Mouse (Mus musculus): ENCODE measurements around the gene Mdm2. TPM values are rescaled to one million over a fixed set of nuclear protein-coding genes. Genes with fewer than 3 reads are reported as not detected.

Gene Mdm2
- polyA plus RNA-seq, 1 experiment from 2014 or later, result 63.5 TPM

GRCm38 (mm10) chr10:117641400-117642200 is 69.0 kb downstream of the Mdm2 start:
- H3K9me3 ChIP-seq, result no peaks in the 10 kb centered on the region
- 38% methylated on average over 20 of the region's 20 CpGs for WGBS

GRCm38 (mm10) chr10:117640595-117641078 is 69.9 kb downstream of the Mdm2 start:
- no peaks in the 10 kb centered on the region for H3K27me3 ChIP-seq
- H3K9ac ChIP-seq (replicated peaks), result no peak overlapping the region
- no peak overlapping the region for H3K4me3 ChIP-seq
- no peaks in the 10 kb centered on the region for H3K9me3 ChIP-seq
- H3K4me1 ChIP-seq, result no peaks in the 10 kb centered on the region
- no peak for ATAC-seq (replicated peaks)
- H3K4me2 ChIP-seq (replicated peaks), result no peak overlapping the region
- H3K27ac ChIP-seq (replicated peaks), result no peak overlapping the region
- 84% methylated on average over 7 of the region's 7 CpGs for WGBS
- no peaks in the 10 kb centered on the region for H3K36me3 ChIP-seq

More at GRCm38 (mm10) chr10:117641400-117642200, 69.0 kb downstream of the Mdm2 start:
- H3K27me3 ChIP-seq, result no peaks in the 10 kb centered on the region
- H3K9ac ChIP-seq (replicated peaks), result no peak overlapping the region
- no peak for ATAC-seq (replicated peaks)
- no peak overlapping the region for H3K4me3 ChIP-seq
- no peaks in the 10 kb centered on the region for H3K36me3 ChIP-seq
- H3K4me1 ChIP-seq, result 0 out of 2 replicates have a peak, but pooled peaks cover under 1% of the 10 kb centered on the region
- no peak overlapping the region for H3K27ac ChIP-seq (replicated peaks)
- H3K4me2 ChIP-seq (replicated peaks), result peak overlapping the region; percentile 25

- 67% methylated on average over 21 of the region's 21 CpGs for whole genome bisulfite sequencing
Measured at GRCm38 (mm10) chr10:117639899-117640594, 70.5 kb downstream of the Mdm2 start.

GRCm38 (mm10) chr10:117639221-117639599 is 71.3 kb downstream of the Mdm2 start:
- Histone ChIP-seq H3K4me2 (replicated peaks) (no peak overlapping the region), H3K9me3 (no peaks in the 10 kb centered on the region), H3K4me3 (no peak overlapping the region), H3K4me1 (no peaks in the 10 kb centered on the region), H3K27me3 (no peaks in the 10 kb centered on the region), H3K9ac (replicated peaks) (no peak overlapping the region), H3K36me3 (no peaks in the 10 kb centered on the region), H3K27ac (replicated peaks) (no peak overlapping the region)
- no peak for ATAC-seq (replicated peaks)
- 95% methylated on average over 8 of the region's 8 CpGs for WGBS

More at GRCm38 (mm10) chr10:117639899-117640594, 70.5 kb downstream of the Mdm2 start:
- Histone ChIP-seq H3K36me3 (no peaks in the 10 kb centered on the region), H3K9me3 (no peaks in the 10 kb centered on the region), H3K4me2 (replicated peaks) (no peak overlapping the region), H3K27ac (replicated peaks) (no peak overlapping the region), H3K4me3 (no peak overlapping the region), H3K27me3 (no peaks in the 10 kb centered on the region), H3K4me1 (no peaks in the 10 kb centered on the region), H3K9ac (replicated peaks) (no peak overlapping the region)
- ATAC-seq (replicated peaks), result no peak

Other genes starting within 250 kb of the Mdm2 start
- 4.0 and 4.5 TPM in 2 replicates for gene Cpm, start 81.3 kb downstream of the Mdm2 start, polyA plus RNA-seq (2015; fragmentation: Nextera tagmentation; extraction: Ambion mirVana)
- 29.6 and 31.7 TPM in 2 replicates for gene Slc35e3, start 35.6 kb upstream of the Mdm2 start, polyA plus RNA-seq (2015; fragmentation: Nextera tagmentation; extraction: Ambion mirVana)
- 58.0 and 59.5 TPM in 2 replicates for gene Nup107, start 81.9 kb upstream of the Mdm2 start, polyA plus RNA-seq (2015; fragmentation: Nextera tagmentation; extraction: Ambion mirVana)
- gene Rap1b, start 135.3 kb upstream of the Mdm2 start, polyA plus RNA-seq (2015; fragmentation: Nextera tagmentation; extraction: Ambion mirVana), result 132 and 138 TPM in 2 replicates

All from forebrain, embryonic 15.5 days (tissue).